Mouse (Mus musculus): ENCODE measurements around the gene Lrriq4.
"Not testable (repeated sequence)": the region's sequence is repeated elsewhere in the genome, so short reads cannot be mapped to it uniquely, and the experiment has no call there.

Lrriq4 gene

GRCm38 (mm10) chr3:30683190-30683589, 38.9 kb downstream of the Lrriq4 start:
- no peak for DNase-seq (ENCODE audit: low spot score in 2 of 2)

- DNase-seq (ENCODE audit: low spot score in 2 of 2), result no peak
Observed at GRCm38 (mm10) chr3:30687216-30687615, 42.9 kb downstream of the Lrriq4 start.

- no peak for DNase-seq (ENCODE audit: low spot score in 2 of 2)
Observed at GRCm38 (mm10) chr3:30690976-30691375, 46.7 kb downstream of the Lrriq4 start.

GRCm38 (mm10) chr3:30695661-30696060, 51.4 kb downstream of the Lrriq4 start:
- no peak for DNase-seq (ENCODE audit: low spot score in 2 of 2)

- DNase-seq (ENCODE audit: low spot score in 2 of 2), result no peak
Observed at GRCm38 (mm10) chr3:30696346-30696745, 52.0 kb downstream of the Lrriq4 start.

GRCm38 (mm10) chr3:30697891-30698290, 53.6 kb downstream of the Lrriq4 start:
- no peak for DNase-seq (ENCODE audit: low spot score in 2 of 2)

- DNase-seq (ENCODE audit: low spot score in 2 of 2), result not testable (repeated sequence)
Observed at GRCm38 (mm10) chr3:30699711-30700505, 55.6 kb downstream of the Lrriq4 start, which contains the start of gene Lrrc31. Gene Lrrc31 (minus strand): TSS chr3:30699843.

- DNase-seq (ENCODE audit: low spot score in 2 of 2), result no peak
Observed at GRCm38 (mm10) chr3:30705977-30706376, 61.7 kb downstream of the Lrriq4 start.

- DNase-seq (ENCODE audit: low spot score in 2 of 2), result peak; percentile 2 to 24
Observed at GRCm38 (mm10) chr3:30706614-30707276, 62.4 kb downstream of the Lrriq4 start.

- DNase-seq (ENCODE audit: low spot score in 2 of 2), result no peak
Observed at GRCm38 (mm10) chr3:30710191-30710590, 65.9 kb downstream of the Lrriq4 start.

- no peak for DNase-seq (ENCODE audit: low spot score in 2 of 2)
Observed at GRCm38 (mm10) chr3:30713334-30713733, 69.0 kb downstream of the Lrriq4 start.

- DNase-seq (ENCODE audit: low spot score in 2 of 2), result no peak
Observed at GRCm38 (mm10) chr3:30718649-30719048, 74.3 kb downstream of the Lrriq4 start.
